18 mouse cellular contexts compared by ENCODE assay signal in the genomic region with DNA sequence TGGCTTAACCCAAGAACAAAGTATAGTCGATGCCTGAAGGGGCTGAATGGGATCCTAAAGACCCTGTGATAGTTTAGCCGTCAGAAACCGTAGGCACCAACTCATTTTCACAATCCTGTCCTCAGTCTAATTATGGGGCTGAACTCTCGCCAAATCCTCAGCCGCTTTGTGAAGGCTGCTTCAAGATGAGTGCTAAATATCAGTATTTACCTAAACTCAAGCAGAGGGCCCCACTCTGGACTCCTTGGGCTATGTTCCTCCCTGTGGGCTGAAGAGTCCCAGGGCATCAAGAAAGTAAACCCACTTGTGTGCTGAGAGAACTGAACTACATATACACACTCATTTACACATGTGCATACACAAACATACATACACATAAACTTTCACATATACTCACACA. TPM values are rescaled to one million over a fixed set of nuclear protein-coding genes. Genes with fewer than 3 reads are reported as not detected.
"Had no signal": no experiment of that assay in that cellular context is flagged by ENCODE, and none has a peak within 500 bp of the region (broad histone marks: within the 10 kb centered on the region; RNA-seq: fewer than 3 reads in every experiment).

No protein-coding gene starts in this region.

- DNase-seq: kidney, adult 2 months; kidney, postnatal 14 days; left cerebral cortex, postnatal 4 days; right cerebral cortex, postnatal 14 days had no signal

- ATAC-seq: intestine, embryonic 16.5 days; midbrain, embryonic 13.5 days had no signal

- H3K9ac ChIP-seq: kidney, embryonic 15.5 days; limb, embryonic 13.5 days; liver, embryonic 14.5 days; midbrain, embryonic 13.5 days; neural tube, embryonic 13.5 days; stomach, embryonic 15.5 days had no signal

- H3K27me3 ChIP-seq: midbrain, embryonic 13.5 days; neural tube, embryonic 13.5 days; stomach, embryonic 15.5 days had no signal

- H3K4me2 ChIP-seq: kidney, embryonic 15.5 days; limb, embryonic 13.5 days; midbrain, embryonic 13.5 days; neural tube, embryonic 13.5 days; stomach, embryonic 15.5 days had no signal

- H3K27ac ChIP-seq: kidney, embryonic 15.5 days; limb, embryonic 13.5 days; liver, embryonic 14.5 days; macrophage; midbrain, embryonic 13.5 days; neural tube, embryonic 13.5 days; stomach, embryonic 15.5 days had no signal

- H3K4me1 ChIP-seq: limb, embryonic 13.5 days had no signal

- H3K36me3 ChIP-seq: kidney, embryonic 15.5 days; limb, embryonic 13.5 days; midbrain, embryonic 13.5 days; neural tube, embryonic 13.5 days; stomach, embryonic 15.5 days had no signal

- H3K9me3 ChIP-seq: kidney, embryonic 15.5 days; limb, embryonic 13.5 days; midbrain, embryonic 13.5 days; neural tube, embryonic 13.5 days; stomach, embryonic 15.5 days had no signal

- H3K4me3 ChIP-seq: kidney, embryonic 15.5 days; limb, embryonic 13.5 days; midbrain, embryonic 13.5 days; neural tube, embryonic 13.5 days; stomach, embryonic 15.5 days had no signal

RNA-seq across cellular contexts. Expression of a gene that starts 1.9 kb away (rescaled TPM):
- total RNA-seq: layer of hippocampus, adult 8-10 months; layer of hippocampus, postnatal 14 days; left cerebral cortex, adult 18-20 months; left cerebral cortex, postnatal 10 days; left cerebral cortex, postnatal 4 days; megakaryocyte-erythroid progenitor cell, adult 5-6 weeks had no signal

RNA-seq across cellular contexts. Expression of a gene that starts 15.8 kb away (rescaled TPM):
- total RNA-seq: liver, adult 2 months had no signal

RNA-seq across cellular contexts. Expression of a gene that starts 31.6 kb away (rescaled TPM):
- polyA plus RNA-seq: macrophage had no signal
